Comparison of ENCODE assay signal across 18 mouse cellular contexts in the genomic region with DNA sequence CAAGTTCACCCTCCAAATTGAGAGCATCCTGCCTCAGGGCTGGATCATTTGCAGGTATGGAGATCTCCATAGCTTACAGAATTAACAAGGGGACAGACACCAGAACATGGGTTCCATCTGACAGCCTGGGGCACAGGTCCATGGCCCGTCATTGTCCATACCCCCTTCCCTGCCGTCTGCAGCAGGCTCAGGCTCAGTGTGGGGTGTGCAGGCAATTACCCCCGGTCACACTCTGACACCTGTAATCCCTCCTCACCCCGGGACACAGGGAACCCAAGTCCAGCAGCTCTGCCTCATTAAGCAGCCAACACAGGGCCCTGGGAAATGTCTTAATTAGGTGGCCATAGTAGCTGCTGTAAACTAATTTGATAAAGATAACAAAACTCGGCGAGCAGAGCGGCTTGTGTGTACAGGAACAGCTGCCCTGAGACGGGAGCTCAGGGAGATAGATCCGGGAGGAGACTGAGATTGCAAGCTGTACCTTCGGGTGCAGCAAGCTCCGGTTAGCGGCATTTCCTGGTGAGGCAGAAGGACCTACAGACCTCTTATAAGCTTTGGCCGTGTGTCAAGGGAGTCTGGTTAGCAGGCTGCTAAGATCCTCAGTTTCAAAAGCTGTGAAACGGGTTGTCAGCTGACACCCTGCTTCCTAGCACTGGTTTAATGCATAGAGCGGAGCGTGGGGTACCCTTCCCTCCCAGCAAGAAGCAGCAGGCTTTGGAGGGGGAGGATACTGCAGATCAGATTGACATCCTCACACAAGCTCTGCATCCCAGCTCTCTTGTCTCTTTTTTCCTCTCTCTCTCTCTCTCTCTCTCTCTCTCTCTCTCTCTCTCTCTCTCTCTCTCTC.
DNase-seq lines count a peak whose midpoint lies in the region; ATAC-seq lines count a peak whose summit lies in the region.
"Had no signal": no experiment of that assay in that cellular context is flagged by ENCODE, and none has a peak within 500 bp of the region (broad histone marks: within the 10 kb centered on the region; RNA-seq: fewer than 3 reads in every experiment).

No protein-coding gene starts in this region.

- intact Hi-C loops in left cerebral cortex, postnatal 14 days (cut with DNase I) = no loop called here
- intact Hi-C loops in left cerebral cortex, postnatal 10 days (cut with DNase I) = no loop called here

- H3K27me3 ChIP-seq in hindbrain, embryonic 12.5 days = peaks cover 4% of the 10 kb centered on the region; the same call in 1 of the 2 replicates
- 0 out of 2 replicates have a peak, but pooled peaks cover 3% of the 10 kb centered on the region for H3K27me3 ChIP-seq in hindbrain, embryonic 10.5 days (ENCODE audit: insufficient read depth, poor library complexity, severe bottlenecking)
- no peaks in the 10 kb centered on the region for H3K27me3 ChIP-seq in forebrain, embryonic 12.5 days
- H3K27me3 ChIP-seq in neural tube, embryonic 14.5 days (ENCODE audit: control insufficient read depth, insufficient read depth, low read length) = no peaks in the 10 kb centered on the region
- H3K27me3 ChIP-seq: embryonic facial prominence, embryonic 15.5 days; midbrain, embryonic 12.5 days had no signal

- WGBS in hindbrain, embryonic 12.5 days = 46% methylated on average over 16 of the region's 16 CpGs
- WGBS in hindbrain, embryonic 10.5 days = 49% methylated on average over 16 of the region's 16 CpGs
- 14% methylated on average over 16 of the region's 16 CpGs for WGBS in forebrain, embryonic 12.5 days
- 22% methylated on average over 16 of the region's 16 CpGs for WGBS in neural tube, embryonic 14.5 days

- H3K4me1 ChIP-seq in hindbrain, embryonic 12.5 days = peaks cover 19% of the 10 kb centered on the region
- H3K4me1 ChIP-seq in hindbrain, embryonic 10.5 days (replicated peaks) = peaks cover 36% of the 10 kb centered on the region
- H3K4me1 ChIP-seq in forebrain, embryonic 12.5 days = peaks cover 33% of the 10 kb centered on the region
- H3K4me1 ChIP-seq in neural tube, embryonic 14.5 days (ENCODE audit: control insufficient read depth, insufficient read depth, low read length) = peaks cover 9% of the 10 kb centered on the region; the same call in 1 of the 2 replicates
- H3K4me1 ChIP-seq: embryonic facial prominence, embryonic 15.5 days had no signal

- no peaks in the 10 kb centered on the region for H3K9me3 ChIP-seq in hindbrain, embryonic 12.5 days (replicated peaks)
- no peaks in the 10 kb centered on the region for H3K9me3 ChIP-seq in hindbrain, embryonic 10.5 days
- no peaks in the 10 kb centered on the region for H3K9me3 ChIP-seq in forebrain, embryonic 12.5 days
- no peaks in the 10 kb centered on the region for H3K9me3 ChIP-seq in neural tube, embryonic 14.5 days (ENCODE audit: control insufficient read depth, low read length)
- H3K9me3 ChIP-seq: embryonic facial prominence, embryonic 15.5 days; midbrain, embryonic 12.5 days had no signal

- H3K27ac ChIP-seq in hindbrain, embryonic 12.5 days = peak overlapping the region; percentile 62
- H3K27ac ChIP-seq in hindbrain, embryonic 10.5 days = no peak overlapping the region
- H3K27ac ChIP-seq in forebrain, embryonic 12.5 days = peak overlapping the region; percentile 85
- peak overlapping the region; percentile 18; the same call in 1 of the 2 replicates for H3K27ac ChIP-seq in neural tube, embryonic 14.5 days (ENCODE audit: low read depth, low read length)
- H3K27ac ChIP-seq: embryonic facial prominence, embryonic 15.5 days; midbrain, embryonic 12.5 days had no signal

- no peak for DNase-seq in hindbrain, embryonic 10.5 days (ENCODE audit: low spot score)
- peak; percentile 31 to 37 for DNase-seq in left cerebral cortex, postnatal 14 days (ENCODE audit: low spot score in 2 of 2)
- DNase-seq in left cerebral cortex, postnatal 10 days (ENCODE audit: extremely low spot score in 1 of 2, low spot score in 2 of 2) = no peak
- DNase-seq in cerebellum, postnatal 25 days = no peak
- DNase-seq in heart, adult 9 months (ENCODE audit: low spot score in 2 of 2) = no peak
- DNase-seq: B cell, adult 2 months; cerebellum, adult 9-11 months; heart, adult 18-20 months; heart, postnatal 14 days; lung, postnatal 10 days; thymus, postnatal 14 days had no signal

- ATAC-seq in hindbrain, embryonic 12.5 days (ENCODE audit: low FRiP score) = peak; percentile 16
- ATAC-seq in forebrain, embryonic 12.5 days (ENCODE audit: low FRiP score) = peak; percentile 55; the same call in 1 of the 2 replicates
- ATAC-seq in neural tube, embryonic 14.5 days (ENCODE audit: low read depth) = no peak
- ATAC-seq: intestine, postnatal 0 days had no signal

- H3K4me3 ChIP-seq in hindbrain, embryonic 12.5 days = no peak overlapping the region
- no peak overlapping the region for H3K4me3 ChIP-seq in hindbrain, embryonic 10.5 days
- H3K4me3 ChIP-seq in forebrain, embryonic 12.5 days (replicated peaks) = no peak overlapping the region
- no peak overlapping the region for H3K4me3 ChIP-seq in neural tube, embryonic 14.5 days (ENCODE audit: low read depth, low read length)
- H3K4me3 ChIP-seq: embryonic facial prominence, embryonic 15.5 days; midbrain, embryonic 12.5 days had no signal

- no peak overlapping the region for H3K4me2 ChIP-seq in hindbrain, embryonic 12.5 days (replicated peaks)
- peak overlapping the region; percentile 24 for H3K4me2 ChIP-seq in forebrain, embryonic 12.5 days
- H3K4me2 ChIP-seq in neural tube, embryonic 14.5 days (ENCODE audit: low read depth, low read length) = no peak overlapping the region
- H3K4me2 ChIP-seq: embryonic facial prominence, embryonic 15.5 days; midbrain, embryonic 12.5 days had no signal

- no peaks in the 10 kb centered on the region for H3K36me3 ChIP-seq in hindbrain, embryonic 12.5 days
- no peaks in the 10 kb centered on the region for H3K36me3 ChIP-seq in hindbrain, embryonic 10.5 days
- no peaks in the 10 kb centered on the region for H3K36me3 ChIP-seq in forebrain, embryonic 12.5 days (replicated peaks)
- H3K36me3 ChIP-seq in neural tube, embryonic 14.5 days (ENCODE audit: control insufficient read depth, insufficient read depth, low read length) = no peaks in the 10 kb centered on the region
- H3K36me3 ChIP-seq: embryonic facial prominence, embryonic 15.5 days; G1E; midbrain, embryonic 12.5 days had no signal

- H3K9ac ChIP-seq in hindbrain, embryonic 12.5 days = no peak overlapping the region
- H3K9ac ChIP-seq in forebrain, embryonic 12.5 days = no peak overlapping the region
- no peak overlapping the region for H3K9ac ChIP-seq in neural tube, embryonic 14.5 days (replicated peaks; ENCODE audit: low read depth, low read length)
- H3K9ac ChIP-seq: embryonic facial prominence, embryonic 15.5 days; midbrain, embryonic 12.5 days had no signal

Comparison
In these comparisons a context has a peak if more than half of its experiments do, and no peak if none do; other contexts are left out.
1. DNase-seq: peak in left cerebral cortex, postnatal 14 days (2 of 2); none in hindbrain, embryonic 10.5 days (single experiment), left cerebral cortex, postnatal 10 days (0 of 2), cerebellum, postnatal 25 days (0 of 2) and heart, adult 9 months (0 of 2).